Mouse (Mus musculus): ENCODE data around the gene Upp2.

Gene Upp2

DNA sequence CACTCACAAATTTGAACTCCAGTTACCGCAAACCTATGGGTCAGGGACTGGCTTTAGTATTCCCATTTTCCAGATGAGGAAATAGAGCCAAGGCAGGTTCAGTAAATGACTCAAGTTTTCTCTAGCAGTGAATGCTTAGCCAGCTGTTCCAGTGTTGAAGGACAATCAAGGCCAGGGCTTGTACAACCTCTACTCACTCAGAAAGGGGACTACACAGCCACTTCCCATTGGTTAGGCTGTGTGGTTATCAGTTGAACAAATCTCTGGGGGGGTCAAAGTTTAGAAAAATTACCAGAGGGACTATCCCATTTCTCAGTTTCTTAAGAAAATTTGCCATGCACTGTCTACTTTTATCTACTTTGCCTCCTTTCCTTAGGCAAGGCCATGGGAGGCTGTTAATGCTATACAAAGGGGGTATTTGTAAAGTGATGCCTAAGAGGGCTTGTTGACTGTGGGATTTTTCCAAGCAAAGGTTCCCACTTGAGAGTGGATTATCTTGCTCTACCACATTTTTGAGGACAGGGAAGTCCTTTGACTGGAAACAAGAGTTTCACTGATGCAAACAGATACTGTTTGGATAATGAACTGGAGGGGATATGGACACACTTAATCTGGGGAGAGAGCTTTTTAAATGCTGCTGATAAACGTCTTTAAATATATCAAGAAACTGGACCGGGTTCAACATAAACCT is 262.0 kb downstream of the Upp2 start:
- in situ Hi-C loops (cut with MboI, MseI), result no loop called here

DNA sequence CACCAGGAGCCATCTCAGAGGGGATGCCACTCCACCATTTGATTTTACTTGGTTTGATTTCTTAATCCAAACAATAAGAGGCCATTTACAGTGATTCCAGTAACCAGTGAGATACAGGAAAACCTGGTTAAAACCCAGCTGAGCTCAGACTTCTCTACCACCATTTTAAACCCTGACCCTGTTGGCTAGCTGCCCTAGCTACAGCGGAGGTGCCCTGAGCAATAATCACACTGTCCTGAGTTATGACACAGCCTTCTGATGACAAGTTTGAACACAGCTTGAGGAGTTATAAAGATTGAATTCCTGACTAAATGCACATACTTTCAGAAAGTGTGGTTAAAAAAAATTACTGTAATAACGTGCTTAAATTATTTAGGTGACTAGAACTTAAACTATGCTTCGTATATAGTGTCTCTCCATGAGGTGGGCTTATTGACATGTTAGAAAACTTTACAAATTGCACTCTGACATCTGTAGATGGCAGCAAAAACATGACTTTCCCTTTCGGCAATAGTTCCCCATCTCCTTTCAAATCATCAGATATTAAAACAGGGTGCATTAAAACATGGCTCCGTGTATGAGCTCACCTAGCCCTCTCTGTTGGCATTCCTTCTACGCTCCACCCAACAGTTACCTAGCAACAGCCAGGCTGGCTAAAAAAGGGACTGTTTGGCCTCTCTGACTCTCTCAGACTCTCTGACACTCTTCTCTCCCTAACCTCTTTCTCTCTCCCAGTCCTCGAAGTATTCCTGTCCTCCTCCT is 263.1 kb downstream of the Upp2 start:
- in situ Hi-C loops (cut with MboI, MseI), result no loop called here

DNA sequence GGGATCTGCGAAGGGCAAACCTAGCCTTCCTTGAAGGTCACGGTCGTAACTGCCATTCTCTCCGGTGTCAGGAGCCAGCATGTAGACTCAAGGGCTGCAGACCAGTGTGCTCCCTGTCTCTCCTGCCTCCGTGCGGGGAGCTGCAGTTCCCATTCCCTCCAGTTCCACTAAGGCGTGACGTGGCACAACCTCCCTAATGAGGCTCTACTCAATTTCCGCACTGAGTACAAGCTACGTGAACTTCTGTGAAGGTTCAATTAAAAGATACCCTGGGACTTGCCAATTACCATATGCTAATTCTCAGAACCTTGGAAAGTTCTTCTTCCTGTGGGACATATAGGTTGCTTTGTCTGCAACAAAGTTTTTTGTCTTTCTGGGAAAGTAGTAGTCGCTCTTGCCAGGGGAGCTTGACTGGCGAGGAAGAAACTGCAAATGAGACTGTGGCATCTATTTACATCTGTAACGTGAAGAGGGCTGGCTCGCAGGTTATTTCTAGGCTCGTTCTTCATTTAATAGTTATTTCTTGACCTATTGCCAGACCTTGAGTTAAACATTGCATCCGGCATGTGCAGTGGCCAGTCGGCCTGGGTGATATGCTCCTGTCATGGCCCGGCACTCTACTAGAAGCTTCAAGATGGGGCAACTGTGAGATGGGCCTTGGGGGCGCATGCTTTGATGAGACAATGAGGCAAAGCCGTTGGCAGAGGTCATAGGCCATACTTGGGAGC is 265.3 kb downstream of the Upp2 start:
- in situ Hi-C loops (cut with MboI, MseI), result no loop called here

DNA sequence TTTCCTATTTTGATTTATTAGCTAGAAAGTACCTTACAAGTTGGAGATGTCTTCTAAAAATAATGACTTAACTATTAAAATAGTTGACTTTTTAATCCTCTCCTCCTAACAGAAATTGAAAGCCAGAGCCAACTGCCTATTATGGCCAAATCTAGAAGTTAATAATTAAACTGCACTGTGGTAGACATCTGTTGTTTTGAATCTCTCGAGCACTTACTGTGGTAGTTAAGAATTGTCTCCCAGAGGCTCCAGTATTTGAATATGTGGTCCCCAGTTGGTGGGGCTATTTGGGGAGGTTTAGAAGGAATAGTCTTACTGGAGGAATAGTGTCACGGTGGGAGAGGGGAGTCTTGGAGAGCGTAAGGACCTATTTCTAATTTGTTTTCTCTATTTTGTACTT is 273.9 kb downstream of the Upp2 start:
- in situ Hi-C loops (cut with MboI, MseI), result no loop called here

DNA sequence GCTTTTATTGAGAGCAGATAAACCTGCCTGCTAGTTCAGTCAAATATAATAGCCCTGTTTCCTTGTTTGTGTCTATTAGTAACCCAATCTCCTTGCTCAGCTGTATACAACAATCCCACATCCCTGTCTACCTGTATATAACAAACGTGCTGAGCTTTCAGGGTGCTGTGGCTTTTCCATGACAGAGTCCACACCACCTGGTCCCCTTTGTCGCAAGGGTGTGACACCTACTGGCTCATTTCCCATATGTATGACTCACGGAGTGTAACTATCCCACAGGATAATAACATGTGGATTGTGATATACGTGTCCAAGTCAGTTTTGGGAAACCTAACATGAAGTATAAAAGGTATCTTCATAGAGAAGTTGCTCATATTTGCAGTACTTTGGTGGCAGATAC is 275.3 kb downstream of the Upp2 start:
- in situ Hi-C loops (cut with MboI, MseI), result no loop called here
